Mouse (Mus musculus): ENCODE data around the gene Fam173b.

DNA sequence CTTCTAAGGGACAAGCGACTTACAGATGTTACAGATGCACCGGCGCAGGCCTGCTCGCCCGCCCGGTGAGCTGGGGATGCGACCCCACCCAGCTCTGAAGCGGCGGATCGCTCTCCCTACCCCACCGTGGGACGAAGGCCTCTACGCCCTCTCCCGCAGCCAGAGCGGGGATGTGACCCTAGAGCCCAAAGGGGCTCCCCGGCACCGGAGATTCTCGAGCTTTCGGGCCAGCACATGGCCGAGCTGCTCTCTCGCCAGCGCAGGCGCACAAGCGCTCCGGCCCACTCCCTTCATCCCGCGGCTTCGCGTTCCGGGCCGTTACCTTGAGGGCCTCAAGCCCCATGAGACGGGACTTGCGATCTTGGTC is 390 bp upstream of the Fam173b start:
- TF ChIP-seq CTCF (IDR thresholded peaks at IDR 0.05; ENCODE audit: borderline replicate concordance, control insufficient read depth, extremely low read depth, insufficient read depth, low read length, poor library complexity) (no peak), POLR2A (IDR thresholded peaks at IDR 0.05; ENCODE audit: control insufficient read depth, extremely low read depth, insufficient read depth, low read length, poor library complexity) (no peak)

All from thymus, adult 2 months (tissue).